Mouse (Mus musculus) hindbrain, embryonic 12.5 days (tissue): ENCODE measurements around the gene Yrdc. TPM values are rescaled to one million over a fixed set of nuclear protein-coding genes. Genes with fewer than 3 reads are reported as not detected.

Experiments used
- ATAC-seq: fragments of 200-750 bp; cut with Nextera tagmentation; 2 replicates; pipeline ENCODE4 v1.8.0; 2017; ENCODE audit warnings: moderate TSS enrichment; ENCODE audit not compliant: low FRiP score
- H3K27ac ChIP-seq: fragments of 300-500 bp; sonication (generic); 2 replicates; pipeline ENCODE4 v1.5.1; 2016; ENCODE audit warnings: mild to moderate bottlenecking
- H3K27me3 ChIP-seq: fragments of 300-500 bp; sonication (generic); 2 replicates; pipeline ENCODE4 v1.6.1; 2016; ENCODE audit warnings: mild to moderate bottlenecking
- H3K36me3 ChIP-seq: fragments of 300-500 bp; sonication (generic); 2 replicates; pipeline ENCODE4 v1.6.1; 2016; ENCODE audit warnings: mild to moderate bottlenecking
- H3K4me1 ChIP-seq: fragments of 300-500 bp; sonication (generic); 2 replicates; pipeline ENCODE4 v1.6.1; 2016
- H3K4me2 ChIP-seq: fragments of 300-500 bp; sonication (generic); replicated peaks from 2 replicates; pipeline ENCODE4 v1.6.1; 2016; ENCODE audit warnings: mild to moderate bottlenecking
- H3K4me3 ChIP-seq: fragments of 300-500 bp; sonication (generic); 2 replicates; pipeline ENCODE4 v1.5.1; 2016; ENCODE audit warnings: mild to moderate bottlenecking
- H3K9ac ChIP-seq: fragments of 300-500 bp; sonication (generic); 2 replicates; pipeline ENCODE4 v1.6.1; 2016; ENCODE audit warnings: mild to moderate bottlenecking, moderate library complexity
- H3K9me3 ChIP-seq: fragments of 300-500 bp; sonication (generic); replicated peaks from 2 replicates; pipeline ENCODE4 v1.6.1; 2016; ENCODE audit warnings: mild to moderate bottlenecking
- WGBS: fragments of 180-500 bp; shearing (Covaris S2); methylation state at CpG from one replicate; pipeline ENCODE4 v1.1.7; 2016; 5-methylcytosine and 5-hydroxymethylcytosine counted together
- polyA plus RNA-seq: library from polyadenylated mRNA; unstranded; fragments of >200 nt; fragmentation: Nextera tagmentation; extraction: Ambion mirVana; gene quantifications from 2 replicates; pipeline ENCODE4 v1.2.1, GENCODE M21; 2016

Gene Yrdc
- polyA plus RNA-seq, 1 experiment from 2014 or later = 48.5 TPM

DNA sequence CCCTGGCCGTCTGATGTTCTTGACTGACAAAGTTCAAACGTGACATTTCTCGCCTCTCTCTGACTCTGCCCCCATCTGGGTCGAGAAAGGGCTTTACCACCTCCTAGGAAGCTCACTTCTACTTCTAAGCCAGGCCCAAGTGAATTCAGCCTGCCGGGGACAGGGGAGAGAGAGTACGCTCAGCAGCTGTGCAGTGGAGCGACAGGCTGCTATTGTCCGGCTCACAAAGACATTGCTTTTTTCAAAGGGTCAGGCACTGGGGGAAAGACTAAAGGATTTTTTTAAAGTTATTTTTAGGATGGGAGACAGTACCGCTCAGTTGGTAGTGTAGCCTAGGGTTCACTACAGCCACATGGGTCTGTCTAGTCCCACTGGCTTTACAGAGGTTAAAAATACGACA is 47.9 kb downstream of the Yrdc start:
- Histone ChIP-seq H3K4me2 (no peak overlapping the region), H3K27ac (0 out of 2 replicates have a peak overlapping the region, but pooled peaks have one; percentile 1), H3K9ac (no peak overlapping the region), H3K4me1 (peaks cover 46% of the 10 kb centered on the region), H3K36me3 (no peaks in the 10 kb centered on the region), H3K27me3 (peaks cover 44% of the 10 kb centered on the region), H3K9me3 (no peaks in the 10 kb centered on the region), H3K4me3 (no peak overlapping the region)
- ATAC-seq = no peak
- 24% methylated on average over 10 of the region's 10 CpGs for WGBS

DNA sequence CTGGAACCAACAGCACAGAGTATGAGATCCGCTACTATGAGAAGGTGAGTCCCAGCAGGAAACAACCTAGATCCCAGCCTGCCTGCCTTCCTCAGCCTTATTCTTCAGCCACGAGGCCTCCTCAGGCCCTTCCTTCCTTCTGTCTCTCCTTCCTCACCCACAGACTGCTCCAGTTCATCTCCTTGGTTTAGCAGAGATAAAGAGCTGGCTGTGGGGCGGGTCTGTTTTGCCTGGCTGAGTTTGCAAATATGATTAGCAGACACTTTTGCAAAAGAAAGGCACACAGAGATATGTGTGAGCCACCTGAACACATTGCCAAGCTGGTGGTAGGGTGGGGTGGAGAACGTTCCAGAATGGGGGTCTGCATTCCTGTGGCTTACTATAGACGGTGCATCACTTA is 49.4 kb downstream of the Yrdc start:
- no peak overlapping the region for H3K4me3 ChIP-seq
- H3K4me2 ChIP-seq = no peak overlapping the region
- 61% methylated on average over 5 of the region's 5 CpGs for WGBS
- H3K27ac ChIP-seq = no peak overlapping the region
- no peak overlapping the region for H3K9ac ChIP-seq
- peaks cover 32% of the 10 kb centered on the region for H3K4me1 ChIP-seq
- H3K9me3 ChIP-seq = no peaks in the 10 kb centered on the region
- H3K36me3 ChIP-seq = no peaks in the 10 kb centered on the region
- H3K27me3 ChIP-seq = peaks cover 29% of the 10 kb centered on the region
- ATAC-seq = no peak

Other genes with a start within 250 kb of the Yrdc start
- 0.75 and 1.0 TPM in 2 replicates for gene 3100002H09Rik, start 239.9 kb upstream of the Yrdc start, polyA plus RNA-seq
- gene Pou3f1, start 193.9 kb upstream of the Yrdc start, polyA plus RNA-seq = 24.2 and 24.4 TPM in 2 replicates
- gene Utp11, start 157.1 kb upstream of the Yrdc start, polyA plus RNA-seq = 60.7 and 68.8 TPM in 2 replicates
- gene Fhl3, start 150.0 kb upstream of the Yrdc start, polyA plus RNA-seq = 3.3 and 6.8 TPM in 2 replicates
- 157 and 164 TPM in 2 replicates for gene Sf3a3, start 135.9 kb upstream of the Yrdc start, polyA plus RNA-seq
- gene Inpp5b, start 108.8 kb upstream of the Yrdc start, polyA plus RNA-seq = 23.7 and 25.8 TPM in 2 replicates
- gene Mtf1, start 48.6 kb upstream of the Yrdc start, polyA plus RNA-seq = 12.4 and 13.7 TPM in 2 replicates
- gene 1110065P20Rik, start 517 bp downstream of the Yrdc start, polyA plus RNA-seq = 77.6 and 84.0 TPM in 2 replicates
- 4.4 and 7.3 TPM in 2 replicates for gene Maneal, start 11.5 kb downstream of the Yrdc start, polyA plus RNA-seq
- gene Epha10, start 30.2 kb downstream of the Yrdc start, polyA plus RNA-seq = 6.8 and 7.5 TPM in 2 replicates
- 16.7 and 18.1 TPM in 2 replicates for gene 9930104L06Rik, start 86.4 kb downstream of the Yrdc start, polyA plus RNA-seq
- gene Cdca8, start 88.6 kb downstream of the Yrdc start, polyA plus RNA-seq = 130 and 135 TPM in 2 replicates
- gene Rspo1, start 135.8 kb downstream of the Yrdc start, polyA plus RNA-seq = 7.0 and 9.1 TPM in 2 replicates
- gene Gnl2, start 165.9 kb downstream of the Yrdc start, polyA plus RNA-seq = 94.9 and 96.6 TPM in 2 replicates
- gene Dnali1, start 215.0 kb downstream of the Yrdc start, polyA plus RNA-seq = 1.2 and 1.7 TPM in 2 replicates
- gene Snip1, start 216.0 kb downstream of the Yrdc start, polyA plus RNA-seq = 32.6 and 33.4 TPM in 2 replicates
- 118 and 130 TPM in 2 replicates for gene Meaf6, start 234.5 kb downstream of the Yrdc start, polyA plus RNA-seq